Mouse (Mus musculus) MEL (cell line): Measurements from ENCODE around the gene N4bp2l1.

Experiments
- CTCF ChIP-seq, 3 experiments: IDR thresholded peaks in 2 of 3; conservative IDR thresholded peaks in 1 of 3; 2 replicates each; pipeline ENCODE4 v1.5.1; 2011 to 2012; ENCODE audit warnings: low read length in 3 of 3, low read depth in 2 of 3, mild to moderate bottlenecking in 2 of 3, improper control_type of control experiment in 1 of 3, inconsistent platforms in 1 of 3, mixed read lengths in 1 of 3, moderate library complexity in 1 of 3; ENCODE audit not compliant: control insufficient read depth in 1 of 3, insufficient read depth in 1 of 3, poor library complexity in 1 of 3, severe bottlenecking in 1 of 3
- MXI1 ChIP-seq: IDR thresholded peaks from 2 replicates; pipeline ENCODE4 v1.6.1; 2011; ENCODE audit warnings: mild to moderate bottlenecking, low read depth, low read length, improper control_type of control experiment
- POLR2A ChIP-seq, 2 experiments: IDR thresholded peaks; 2 replicates each; pipeline ENCODE4 v1.6.1; 2011 to 2012; ENCODE audit warnings: low read length in 2 of 2, mild to moderate bottlenecking in 2 of 2, control low read depth in 1 of 2, improper control_type of control experiment in 1 of 2, low read depth in 1 of 2, moderate library complexity in 1 of 2; ENCODE audit not compliant: control insufficient read depth in 1 of 2, insufficient read depth in 1 of 2, poor library complexity in 1 of 2
- SMC3 ChIP-seq: IDR thresholded peaks from 2 replicates; pipeline ENCODE4 v1.6.1; 2011; ENCODE audit warnings: low read depth, low read length, improper control_type of control experiment
- TAL1 ChIP-seq: IDR thresholded peaks from 2 replicates; pipeline ENCODE4 v1.6.1; 2012; ENCODE audit warnings: mild to moderate bottlenecking, inconsistent platforms, low read length, moderate library complexity, mixed read lengths
- USF1 ChIP-seq: IDR thresholded peaks from 2 replicates; pipeline ENCODE4 v1.6.1; 2014; ENCODE audit warnings: low read depth, mild to moderate bottlenecking, inconsistent platforms, low read length, improper control_type of control experiment, moderate library complexity
- ZC3H11A ChIP-seq: IDR thresholded peaks from 2 replicates; pipeline ENCODE4 v1.6.1; 2012; ENCODE audit warnings: low read depth, mild to moderate bottlenecking, inconsistent platforms, low read length, improper control_type of control experiment

DNA sequence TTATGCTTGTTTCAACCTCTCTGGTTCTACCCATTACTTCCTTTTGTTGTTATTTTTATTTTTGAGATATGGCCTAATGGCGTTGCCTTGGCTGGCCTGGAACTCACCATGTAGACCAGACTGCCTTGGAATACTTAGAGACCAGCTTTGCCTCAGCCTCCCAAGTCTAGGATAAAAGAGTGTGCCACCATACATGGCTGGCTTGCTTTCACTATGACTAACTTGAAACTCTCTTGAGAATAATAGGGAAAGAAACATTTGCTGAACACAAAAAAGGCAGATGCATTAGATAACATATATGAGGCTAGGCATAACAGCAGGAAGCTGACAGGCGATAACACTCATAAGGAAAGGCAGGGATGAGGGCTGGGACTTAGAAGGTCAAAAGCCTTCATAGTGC lies 17.1 kb upstream of the N4bp2l1 start:
- TF ChIP-seq TAL1 (no peak), CTCF (IDR thresholded peaks at IDR 0.05 in 2 of 3, conservative IDR thresholded peaks at IDR 0.05 in 1 of 3; ENCODE audit: control insufficient read depth in 1 of 3, insufficient read depth in 1 of 3, low read depth in 2 of 3, low read length in 3 of 3, poor library complexity in 1 of 3, severe bottlenecking in 1 of 3) (no peak), USF1 (no peak), ZC3H11A (no peak), SMC3 (no peak), MXI1 (no peak), POLR2A (IDR thresholded peaks at IDR 0.05; ENCODE audit: control insufficient read depth in 1 of 2, insufficient read depth in 1 of 2, low read depth in 1 of 2, low read length in 2 of 2, poor library complexity in 1 of 2) (no peak)
